Mouse (Mus musculus) natural killer cell, adult 2 months (primary cell): ENCODE data around the gene Olfr1366.
"Not testable (repeated sequence)": the region's sequence is repeated elsewhere in the genome, so short reads cannot be mapped to it uniquely, and the experiment has no call there.

Experiments
- DNase-seq, 2 experiments: peaks; one replicate each; pipeline ENCODE4 v3.0.0; 2022; ENCODE audit warnings: low spot score in 2 of 2

Olfr1366 gene

DNA sequence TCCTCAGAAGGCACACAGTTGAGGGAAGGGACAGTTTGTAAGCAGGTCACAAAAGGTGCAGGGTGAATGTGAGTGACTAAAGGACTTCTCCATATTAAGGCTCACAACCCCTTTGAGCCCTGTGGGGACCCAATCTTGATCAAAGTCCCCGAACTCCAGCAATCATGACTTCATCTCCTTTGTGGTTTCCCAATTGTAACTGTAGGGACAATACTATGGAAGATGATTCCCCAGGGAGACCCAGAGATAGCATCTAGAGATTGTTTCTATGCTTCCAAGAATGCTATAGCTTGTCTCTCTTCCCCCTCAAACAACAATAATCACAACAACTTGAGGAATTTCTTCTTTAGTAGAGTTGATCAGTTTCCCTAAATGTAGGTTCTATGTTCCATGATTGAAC, at the start of gene Olfr1366:
Gene Olfr1366 (minus strand): TSS at position 101 of the 400 bp plus-strand sequence.
- DNase-seq, result no peak

DNA sequence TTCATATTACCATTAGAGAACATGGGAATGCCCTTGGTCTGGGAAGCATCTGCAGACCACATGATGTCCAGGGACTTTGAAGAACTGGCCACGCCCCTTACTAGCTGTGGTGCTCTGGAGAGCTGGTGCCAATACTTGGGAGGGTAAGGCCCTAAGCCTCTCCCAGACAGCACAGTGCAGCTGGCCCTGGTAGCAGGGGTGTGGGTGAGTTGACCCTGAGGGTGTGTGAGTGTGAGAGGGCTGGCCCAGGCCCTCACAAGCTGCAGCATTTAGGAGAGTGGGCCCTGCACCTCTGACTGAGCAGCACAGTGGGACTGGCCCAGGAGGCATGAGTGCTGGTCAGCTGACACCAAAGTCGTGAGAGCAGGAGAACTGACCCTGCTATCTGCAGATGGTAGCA, 49.0 kb upstream of the Olfr1366 start:
- DNase-seq, result no peak

DNA sequence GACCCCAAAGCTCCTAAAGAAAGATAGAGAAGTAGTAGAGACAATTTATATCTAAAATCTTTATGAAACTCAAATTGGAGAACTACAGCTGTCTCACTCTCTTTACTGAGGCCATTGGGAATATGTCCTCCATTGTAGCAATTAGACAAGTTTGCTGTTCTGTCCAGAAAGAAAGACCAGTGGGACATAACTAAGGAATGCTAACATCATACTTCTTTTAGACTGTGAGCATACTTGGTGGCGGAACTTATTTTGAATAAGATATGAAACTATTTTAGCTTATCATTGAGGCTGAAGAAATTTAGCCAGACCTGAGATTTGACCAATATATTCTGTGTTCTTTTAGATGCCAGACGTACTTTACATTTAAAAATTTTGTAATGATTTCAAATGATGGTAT, 39.1 kb upstream of the Olfr1366 start, which contains the start of gene Olfr1364:
Gene Olfr1364 (minus strand): TSS at position 101 of the 400 bp plus-strand sequence.
- DNase-seq, result no peak

DNA sequence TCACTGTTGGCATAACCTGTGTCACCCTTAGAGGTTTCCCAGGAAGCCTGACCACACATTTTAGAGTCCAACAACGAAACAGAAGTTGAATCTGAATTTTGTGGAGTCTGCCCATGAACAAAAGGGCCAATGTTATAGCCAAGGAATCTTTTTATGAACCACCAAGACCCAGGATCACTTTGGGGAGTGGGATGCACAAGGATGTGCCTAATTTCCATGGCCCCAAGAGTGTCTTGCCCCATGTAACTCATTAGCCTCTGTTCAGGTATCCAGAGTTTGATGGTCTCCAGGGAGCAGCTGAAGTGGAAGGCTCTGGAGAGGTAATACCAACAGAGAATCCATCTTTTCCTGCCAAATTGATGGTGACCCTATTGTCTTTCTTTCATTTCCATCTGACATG, 17.2 kb upstream of the Olfr1366 start, which contains the start of gene Olfr1535:
Gene Olfr1535 (minus strand): TSS at position 101 of the 400 bp plus-strand sequence.
- DNase-seq, result no peak

DNA sequence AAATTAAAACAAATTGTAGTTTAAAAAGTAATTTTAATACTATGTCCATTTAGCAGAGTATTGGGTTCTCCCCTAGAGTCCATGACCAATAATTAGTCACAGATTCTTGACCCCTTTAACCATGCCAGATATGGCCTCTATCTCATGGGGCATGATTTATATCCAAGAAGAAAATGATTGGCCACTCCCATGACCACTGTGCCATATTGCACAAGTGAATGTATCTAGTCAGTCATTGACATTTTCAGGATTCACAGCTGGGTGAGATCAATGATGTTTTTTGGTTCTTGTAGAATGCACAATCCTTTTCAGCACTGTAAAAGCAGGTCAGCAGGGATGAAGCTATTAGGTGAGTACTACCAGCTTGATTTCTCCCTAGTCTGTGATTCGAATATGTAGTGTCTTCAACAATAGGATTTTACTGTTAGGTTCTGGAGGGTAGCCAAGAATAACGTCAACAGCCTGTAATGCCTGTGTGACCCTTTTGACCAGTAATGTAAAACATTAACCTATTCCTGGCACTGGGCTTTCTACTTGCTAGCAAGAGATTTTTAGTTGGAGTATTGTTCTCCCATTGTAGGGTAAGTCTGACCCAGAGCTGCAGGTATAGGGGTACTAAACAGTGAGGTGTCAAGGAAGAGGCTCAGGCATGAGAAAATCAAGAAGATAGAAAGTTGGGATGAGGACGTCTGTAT, 8.0 kb upstream of the Olfr1366 start:
- DNase-seq, result no peak

DNA sequence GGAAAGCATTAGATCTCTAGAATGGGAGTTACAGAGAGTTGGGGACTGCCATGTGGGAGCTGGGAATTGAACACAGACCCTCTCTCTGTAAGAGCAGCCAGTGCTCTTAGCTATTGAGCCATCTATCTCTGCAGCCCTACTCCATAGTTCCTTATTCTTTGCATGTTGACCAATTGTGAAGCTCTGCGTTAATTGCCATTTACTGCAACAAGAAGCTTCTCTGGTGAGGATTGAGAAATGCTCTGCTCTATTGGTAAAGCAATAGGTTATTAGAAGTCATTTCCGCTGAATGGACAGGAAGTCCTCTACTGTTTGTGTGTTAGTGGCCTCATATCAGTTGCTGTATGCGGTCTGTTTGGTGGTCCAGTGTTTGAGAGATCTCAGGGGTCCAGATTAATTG, 6.9 kb upstream of the Olfr1366 start:
- no peak for DNase-seq

DNA sequence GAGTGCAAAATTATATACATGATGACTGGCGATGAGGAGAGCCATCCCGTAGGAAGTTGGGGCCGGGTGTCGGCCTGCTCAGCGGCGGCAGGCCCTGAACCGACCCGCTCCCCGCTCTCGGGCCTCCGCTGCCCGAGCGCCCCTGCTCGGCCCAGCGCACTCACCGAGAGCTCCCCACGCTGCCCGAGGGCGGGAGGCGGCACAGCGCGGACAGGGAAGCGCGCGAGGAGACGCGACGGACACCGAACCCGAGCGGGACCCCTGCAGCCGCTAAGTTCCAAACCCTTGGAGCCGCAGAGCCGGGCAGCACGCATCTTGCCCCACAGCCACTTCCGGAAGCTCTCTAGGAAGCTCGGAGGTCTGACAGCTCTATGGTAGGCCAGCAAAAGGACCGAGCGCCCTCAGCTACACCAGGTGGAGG, 11.8 kb downstream of the Olfr1366 start, which contains the start of gene Zkscan8:
Gene Zkscan8 (minus strand): TSS at position 340 of the 421 bp plus-strand sequence.
- peak; percentile 83 to 88 for DNase-seq

DNA sequence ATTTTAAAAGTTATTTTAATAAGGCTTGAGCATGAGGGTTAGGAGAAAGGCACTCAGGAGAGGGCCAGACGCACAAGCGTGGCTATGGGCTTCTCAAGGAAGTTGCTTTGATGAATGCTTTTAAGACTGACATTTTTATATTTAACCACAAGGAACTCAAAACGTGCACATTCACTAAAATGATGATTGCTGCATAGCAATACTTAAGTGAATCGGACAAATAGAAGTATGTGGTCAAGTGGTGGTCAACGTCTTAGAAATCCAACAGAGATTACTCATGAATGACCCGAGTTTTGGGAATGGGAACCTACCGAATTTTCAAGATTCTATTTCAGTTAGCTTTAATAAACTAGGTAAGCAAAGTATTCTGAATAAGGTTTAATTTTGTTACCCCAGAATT, 12.5 kb downstream of the Olfr1366 start:
- DNase-seq, result no peak

DNA sequence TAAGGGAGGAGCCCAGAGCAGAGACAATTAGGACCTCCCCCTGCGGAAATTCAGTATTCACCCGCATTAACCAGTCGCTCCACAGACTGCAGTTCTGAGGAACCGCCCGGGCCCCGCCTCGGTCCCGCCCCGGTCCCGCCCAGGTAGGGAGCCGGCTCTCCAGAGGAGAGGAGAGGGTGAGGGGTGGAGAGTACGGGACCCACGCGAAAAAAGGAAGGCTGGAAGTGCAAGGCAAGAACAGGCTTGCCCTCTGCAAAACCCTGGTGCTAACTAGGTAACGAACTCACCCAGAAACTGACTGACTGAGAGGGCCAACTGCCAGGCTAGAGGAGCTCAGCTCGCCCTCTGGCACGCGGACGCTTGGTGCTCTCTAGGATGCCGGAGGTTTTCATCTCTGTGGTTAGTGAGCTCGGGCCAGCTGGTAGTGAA, 36.4 kb downstream of the Olfr1366 start:
- peak; percentile 73 to 78 for DNase-seq

DNA sequence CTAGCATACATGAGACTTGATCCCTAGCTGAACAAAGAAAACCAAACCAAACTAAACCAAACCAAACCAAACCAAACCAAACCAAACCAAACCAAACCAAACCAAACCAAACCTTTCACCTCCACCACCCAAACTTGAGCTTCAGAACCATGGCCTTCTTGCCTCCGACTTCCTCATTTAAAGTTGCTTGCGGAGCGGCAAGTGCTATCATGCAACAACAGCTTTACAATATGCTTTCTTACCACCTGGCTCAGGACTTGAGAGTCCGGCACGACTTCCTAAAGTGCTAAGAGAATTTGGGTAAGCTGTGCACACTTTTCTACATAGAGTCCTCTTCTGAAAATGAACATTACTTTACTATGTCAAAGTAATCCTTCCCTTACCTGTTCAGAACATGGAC, 40.3 kb downstream of the Olfr1366 start:
- no peak for DNase-seq

DNA sequence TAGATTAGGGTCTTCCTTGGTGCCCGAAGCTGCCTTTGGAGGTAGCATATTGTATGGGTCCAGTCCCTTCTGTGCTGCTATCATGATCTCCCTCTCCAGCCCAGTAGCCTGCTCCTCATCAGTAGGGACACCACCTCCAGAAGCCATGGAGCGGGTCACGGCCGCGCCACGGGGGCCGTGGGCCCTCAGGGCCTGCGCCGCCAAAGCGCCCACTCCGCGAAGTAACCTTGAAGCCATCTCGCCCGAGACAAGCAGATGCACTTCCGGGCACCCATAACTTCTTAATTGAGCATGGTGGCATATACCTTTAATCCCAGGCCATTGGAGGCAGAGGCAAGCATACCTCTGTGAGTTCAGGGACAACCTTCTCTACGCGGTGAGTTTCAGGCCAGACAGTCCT, 41.4 kb downstream of the Olfr1366 start, which contains the start of gene Gm11273:
Gene Gm11273 (minus strand): TSS at position 237 of the 400 bp plus-strand sequence.
- DNase-seq, result not testable (repeated sequence)

DNA sequence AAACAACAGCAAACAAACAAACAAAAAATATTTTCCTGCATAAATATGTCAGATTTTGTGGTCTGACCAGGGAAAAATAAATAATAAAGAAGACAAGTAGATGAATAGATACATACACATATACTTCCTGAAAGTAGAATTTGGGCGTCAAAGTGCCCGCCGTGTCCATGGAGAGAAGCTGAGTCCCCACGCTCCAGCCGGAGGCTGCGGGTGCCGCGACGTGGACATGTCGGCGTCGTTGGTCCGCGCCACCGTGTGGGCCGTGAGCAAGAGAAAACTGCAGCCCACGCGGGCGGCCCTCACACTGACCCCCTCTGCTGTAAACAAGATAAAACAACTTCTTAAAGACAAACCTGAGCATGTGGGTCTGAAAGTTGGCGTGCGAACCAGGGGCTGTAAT, 47.5 kb downstream of the Olfr1366 start, which contains the start of gene AK157302:
Gene AK157302 (plus strand): TSS at position 144 of the 400 bp plus-strand sequence.
- no peak for DNase-seq

DNA sequence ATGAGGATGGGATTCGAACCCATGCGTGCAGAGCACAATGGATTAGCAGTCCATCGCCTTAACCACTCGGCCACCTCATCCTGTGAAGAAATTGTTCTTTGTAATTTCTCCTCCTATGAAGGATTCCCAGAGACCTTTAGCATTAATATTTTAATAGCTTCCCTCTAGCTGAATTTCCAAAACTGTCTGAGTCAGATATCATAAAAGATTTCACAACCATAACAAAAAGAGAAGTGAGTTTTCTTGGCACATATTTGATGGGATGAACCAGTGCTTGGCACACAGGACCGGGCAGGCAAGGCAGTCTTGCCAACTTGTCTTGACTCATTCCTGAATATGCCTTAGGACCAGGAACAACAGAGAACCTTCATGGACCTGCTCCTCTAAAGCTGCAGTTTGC, 49.8 kb downstream of the Olfr1366 start:
- no peak for DNase-seq

DNA sequence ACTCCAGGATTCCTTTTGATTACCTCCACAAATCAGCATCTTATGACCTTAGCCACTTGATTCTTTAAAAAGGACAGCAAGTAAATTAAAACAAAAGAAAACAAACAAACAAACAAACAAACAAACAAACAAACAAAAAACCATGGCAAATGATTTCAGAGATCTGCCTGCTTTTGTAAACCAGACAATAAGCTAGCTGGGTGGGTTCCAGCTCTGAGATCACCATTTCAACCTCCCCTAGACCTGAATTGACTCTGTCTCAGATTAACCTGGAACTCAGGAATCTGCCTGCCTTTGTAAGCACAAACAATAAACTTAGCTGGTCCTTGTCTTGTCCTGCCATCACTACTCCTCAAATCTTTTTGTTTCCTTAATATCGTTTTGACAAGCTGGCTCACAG, 55.7 kb downstream of the Olfr1366 start:
- no peak for DNase-seq
